Mouse (Mus musculus): ENCODE measurements at regions not wholly inside any gene's neighbourhood (a gene's known extent, or its start where the extent isn't known, plus 50 kb on each side); places are given as distances from the start of the nearest gene placed in this dataset.

- DNase-seq (ENCODE audit: low spot score) (no peak), ATAC-seq (ENCODE audit: extremely low read depth, insufficient number of reproducible peaks, low FRiP score, poor library complexity, severe bottlenecking) (no peak)
- no peak overlapping the region for H3K4me3 ChIP-seq (ENCODE audit: low read depth, low read length)
- no peaks in the 10 kb centered on the region for H3K4me1 ChIP-seq (ENCODE audit: insufficient read depth, low read depth, low read length)
- peaks cover 76% of the 10 kb centered on the region for H3K9me3 ChIP-seq (replicated peaks)
- H3K27me3 ChIP-seq (ENCODE audit: insufficient read depth, low read length) = no peaks in the 10 kb centered on the region
- no peaks in the 10 kb centered on the region for H3K36me3 ChIP-seq (replicated peaks)
- TF ChIP-seq GATA1 (IDR thresholded peaks at IDR 0.05; ENCODE audit: borderline replicate concordance, low read length) (no peak), CTCF (IDR thresholded peaks at IDR 0.05; ENCODE audit: low read depth, low read length) (no peak), GATA2 (IDR thresholded peaks at IDR 0.05; ENCODE audit: borderline replicate concordance, low read depth, low read length) (no peak), POLR2AphosphoS5 (IDR thresholded peaks at IDR 0.05; ENCODE audit: insufficient replicate concordance, low read depth, low read length) (no peak), TAL1 (conservative IDR thresholded peaks at IDR 0.05; ENCODE audit: low read depth, low read length) (no peak)
These were observed 155.9 kb downstream of the Suds3 start for GRCm38 (mm10) chr5:116960041-116960440.

DNA sequence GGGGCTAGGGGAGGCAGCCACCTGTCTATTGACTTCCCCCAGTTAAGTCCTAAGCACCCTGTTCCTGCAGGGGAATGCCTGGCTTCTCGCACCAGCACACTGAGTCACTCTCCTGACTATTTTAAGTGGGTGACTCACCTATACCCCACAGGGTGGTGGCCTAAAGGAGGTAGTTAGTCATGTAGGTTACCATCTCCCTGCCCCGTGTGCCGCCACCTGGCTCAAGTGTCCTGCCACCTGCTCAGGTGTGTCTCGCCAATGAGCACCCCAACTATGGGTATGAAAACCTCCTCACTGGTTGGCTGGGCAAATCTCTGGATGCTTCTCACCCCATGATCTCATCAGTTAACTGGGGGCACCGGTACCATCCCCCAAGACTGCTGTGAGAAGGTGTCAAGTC, 157.8 kb downstream of the Suds3 start:
- no peak overlapping the region for H3K4me3 ChIP-seq (ENCODE audit: low read depth, low read length)
- ATAC-seq (ENCODE audit: extremely low read depth, insufficient number of reproducible peaks, low FRiP score, poor library complexity, severe bottlenecking) = no peak
- H3K9me3 ChIP-seq (replicated peaks) = peaks cover 83% of the 10 kb centered on the region
- TF ChIP-seq GATA2 (IDR thresholded peaks at IDR 0.05; ENCODE audit: borderline replicate concordance, low read depth, low read length) (no peak), POLR2AphosphoS5 (IDR thresholded peaks at IDR 0.05; ENCODE audit: insufficient replicate concordance, low read depth, low read length) (no peak), TAL1 (conservative IDR thresholded peaks at IDR 0.05; ENCODE audit: low read depth, low read length) (no peak), CTCF (IDR thresholded peaks at IDR 0.05; ENCODE audit: low read depth, low read length) (no peak), GATA1 (IDR thresholded peaks at IDR 0.05; ENCODE audit: borderline replicate concordance, low read length) (no peak)
- H3K27me3 ChIP-seq (ENCODE audit: insufficient read depth, low read length) = no peaks in the 10 kb centered on the region
- H3K36me3 ChIP-seq (replicated peaks) = no peaks in the 10 kb centered on the region
- no peaks in the 10 kb centered on the region for H3K4me1 ChIP-seq (ENCODE audit: insufficient read depth, low read depth, low read length)
- DNase-seq (ENCODE audit: low spot score) = no peak

- Histone ChIP-seq H3K4me1 (ENCODE audit: insufficient read depth, low read depth, low read length) (no peaks in the 10 kb centered on the region), H3K36me3 (replicated peaks) (no peaks in the 10 kb centered on the region), H3K4me3 (ENCODE audit: low read depth, low read length) (no peak overlapping the region), H3K27me3 (ENCODE audit: insufficient read depth, low read length) (no peaks in the 10 kb centered on the region), H3K9me3 (replicated peaks) (peaks cover 73% of the 10 kb centered on the region)
- ATAC-seq (ENCODE audit: extremely low read depth, insufficient number of reproducible peaks, low FRiP score, poor library complexity, severe bottlenecking) (no peak), DNase-seq (ENCODE audit: low spot score) (no peak)
- TF ChIP-seq TAL1 (conservative IDR thresholded peaks at IDR 0.05; ENCODE audit: low read depth, low read length) = no peak
- TF ChIP-seq POLR2AphosphoS5 (IDR thresholded peaks at IDR 0.05; ENCODE audit: insufficient replicate concordance, low read depth, low read length) = no peak
- no peak for TF ChIP-seq GATA1 (IDR thresholded peaks at IDR 0.05; ENCODE audit: borderline replicate concordance, low read length)
- TF ChIP-seq CTCF (IDR thresholded peaks at IDR 0.05; ENCODE audit: low read depth, low read length) = no peak
- no peak for TF ChIP-seq GATA2 (IDR thresholded peaks at IDR 0.05; ENCODE audit: borderline replicate concordance, low read depth, low read length)
These were observed 159.3 kb downstream of the Suds3 start for GRCm38 (mm10) chr5:116956572-116956971.

DNA sequence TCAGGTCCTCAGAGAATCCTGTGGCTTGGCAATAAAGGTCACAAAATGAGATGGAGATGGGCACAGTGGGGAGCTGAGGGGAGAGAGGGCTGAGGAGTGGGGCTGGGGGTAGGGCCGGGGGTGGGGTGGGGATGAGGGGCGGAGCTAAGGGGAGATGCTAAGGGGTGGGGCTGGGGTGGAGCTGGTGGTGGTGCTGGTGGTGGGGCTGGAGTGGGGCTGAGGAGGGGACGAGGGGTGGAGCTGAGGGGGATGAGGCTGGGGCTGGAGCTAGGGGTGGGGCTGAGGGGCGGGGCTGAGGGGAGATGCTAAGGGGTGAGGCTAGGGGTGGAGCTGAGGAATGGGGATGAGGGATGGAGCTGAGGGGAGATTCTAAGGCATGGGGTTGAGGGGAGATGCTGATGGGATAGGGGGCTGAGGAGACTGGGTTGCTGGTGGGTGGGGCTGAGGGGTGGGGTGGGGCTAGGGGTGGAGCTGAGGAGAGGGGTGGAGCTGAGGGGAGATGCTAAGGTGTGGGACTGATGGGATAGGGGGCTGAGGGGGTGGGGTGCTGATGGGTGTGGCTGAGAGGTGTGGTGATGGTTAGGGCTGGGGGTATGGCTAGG, 165.5 kb downstream of the Suds3 start:
- H3K9me3 ChIP-seq (replicated peaks) = peaks cover 69% of the 10 kb centered on the region

DNA sequence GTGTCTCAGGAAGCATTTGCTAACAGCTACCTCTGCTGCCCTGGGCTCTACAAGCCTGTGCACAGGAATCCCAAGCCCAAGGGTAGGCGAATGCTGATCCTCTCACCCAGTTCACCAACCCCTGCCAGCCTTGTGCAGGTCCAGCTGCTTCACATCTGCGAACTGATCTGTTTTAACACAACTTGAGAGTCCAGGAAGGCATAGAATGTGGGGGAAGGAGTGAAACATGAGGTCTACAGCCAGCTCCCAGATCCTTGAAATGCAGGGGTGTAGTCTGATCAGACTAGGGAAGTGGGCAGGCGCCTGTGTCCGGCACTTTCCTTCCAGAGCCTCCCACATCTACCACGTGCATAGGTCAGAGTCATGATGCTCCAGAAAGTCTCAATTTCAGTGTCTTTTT, 181.3 kb downstream of the Suds3 start:
- H3K27me3 ChIP-seq (ENCODE audit: insufficient read depth, low read length) = no peaks in the 10 kb centered on the region
- no peak overlapping the region for H3K4me3 ChIP-seq (ENCODE audit: low read depth, low read length)
- no peak for ATAC-seq (ENCODE audit: extremely low read depth, insufficient number of reproducible peaks, low FRiP score, poor library complexity, severe bottlenecking)
- TF ChIP-seq CTCF (IDR thresholded peaks at IDR 0.05; ENCODE audit: low read depth, low read length) (no peak), TAL1 (conservative IDR thresholded peaks at IDR 0.05; ENCODE audit: low read depth, low read length) (no peak), GATA1 (IDR thresholded peaks at IDR 0.05; ENCODE audit: borderline replicate concordance, low read length) (no peak), POLR2AphosphoS5 (IDR thresholded peaks at IDR 0.05; ENCODE audit: insufficient replicate concordance, low read depth, low read length) (no peak), GATA2 (IDR thresholded peaks at IDR 0.05; ENCODE audit: borderline replicate concordance, low read depth, low read length) (no peak)
- no peak for DNase-seq (ENCODE audit: low spot score)
- no peaks in the 10 kb centered on the region for H3K4me1 ChIP-seq (ENCODE audit: insufficient read depth, low read depth, low read length)
- peaks cover 68% of the 10 kb centered on the region for H3K9me3 ChIP-seq (replicated peaks)
- no peaks in the 10 kb centered on the region for H3K36me3 ChIP-seq (replicated peaks)

More for the DNA sequence above, 165.5 kb downstream of the Suds3 start:
- H3K36me3 ChIP-seq (replicated peaks) = no peaks in the 10 kb centered on the region
- DNase-seq (ENCODE audit: low spot score) (no peak), ATAC-seq (ENCODE audit: extremely low read depth, insufficient number of reproducible peaks, low FRiP score, poor library complexity, severe bottlenecking) (no peak)
- TF ChIP-seq GATA1 (IDR thresholded peaks at IDR 0.05; ENCODE audit: borderline replicate concordance, low read length) (no peak), CTCF (IDR thresholded peaks at IDR 0.05; ENCODE audit: low read depth, low read length) (no peak), POLR2AphosphoS5 (IDR thresholded peaks at IDR 0.05; ENCODE audit: insufficient replicate concordance, low read depth, low read length) (no peak), GATA2 (IDR thresholded peaks at IDR 0.05; ENCODE audit: borderline replicate concordance, low read depth, low read length) (no peak), TAL1 (conservative IDR thresholded peaks at IDR 0.05; ENCODE audit: low read depth, low read length) (no peak)
- H3K4me3 ChIP-seq (ENCODE audit: low read depth, low read length) = no peak overlapping the region
- H3K27me3 ChIP-seq (ENCODE audit: insufficient read depth, low read length) = no peaks in the 10 kb centered on the region
- H3K4me1 ChIP-seq (ENCODE audit: insufficient read depth, low read depth, low read length) = no peaks in the 10 kb centered on the region

GRCm38 (mm10) chr5:116934151-116934550, 181.8 kb downstream of the Suds3 start:
- no peaks in the 10 kb centered on the region for H3K4me1 ChIP-seq (ENCODE audit: insufficient read depth, low read depth, low read length)
- H3K27me3 ChIP-seq (ENCODE audit: insufficient read depth, low read length) = no peaks in the 10 kb centered on the region
- TF ChIP-seq POLR2AphosphoS5 (IDR thresholded peaks at IDR 0.05; ENCODE audit: insufficient replicate concordance, low read depth, low read length) (no peak), TAL1 (conservative IDR thresholded peaks at IDR 0.05; ENCODE audit: low read depth, low read length) (no peak), GATA1 (IDR thresholded peaks at IDR 0.05; ENCODE audit: borderline replicate concordance, low read length) (no peak), GATA2 (IDR thresholded peaks at IDR 0.05; ENCODE audit: borderline replicate concordance, low read depth, low read length) (no peak), CTCF (IDR thresholded peaks at IDR 0.05; ENCODE audit: low read depth, low read length) (no peak)
- H3K36me3 ChIP-seq (replicated peaks) = no peaks in the 10 kb centered on the region
- no peak overlapping the region for H3K4me3 ChIP-seq (ENCODE audit: low read depth, low read length)
- no peak for DNase-seq (ENCODE audit: low spot score)
- peaks cover 71% of the 10 kb centered on the region for H3K9me3 ChIP-seq (replicated peaks)
- no peak for ATAC-seq (ENCODE audit: extremely low read depth, insufficient number of reproducible peaks, low FRiP score, poor library complexity, severe bottlenecking)

Data from G1E (cell line).